Mouse (Mus musculus) testis, adult 2 months (tissue): ENCODE results near the gene Ate1.

ENCODE experiments used
- CTCF ChIP-seq: fragments of 200-500 bp; IDR thresholded peaks from 2 replicates; pipeline ENCODE4 v1.5.1; 2012; ENCODE audit warnings: low read depth, mild to moderate bottlenecking, inconsistent platforms, low read length, moderate library complexity; ENCODE audit not compliant: control insufficient read depth, insufficient read depth, insufficient replicate concordance
- POLR2A ChIP-seq: fragments of 200-500 bp; IDR thresholded peaks from 2 replicates; pipeline ENCODE4 v1.6.1; 2012; ENCODE audit warnings: low read depth, mild to moderate bottlenecking, inconsistent platforms, low read length, moderate library complexity; ENCODE audit not compliant: control insufficient read depth

DNA sequence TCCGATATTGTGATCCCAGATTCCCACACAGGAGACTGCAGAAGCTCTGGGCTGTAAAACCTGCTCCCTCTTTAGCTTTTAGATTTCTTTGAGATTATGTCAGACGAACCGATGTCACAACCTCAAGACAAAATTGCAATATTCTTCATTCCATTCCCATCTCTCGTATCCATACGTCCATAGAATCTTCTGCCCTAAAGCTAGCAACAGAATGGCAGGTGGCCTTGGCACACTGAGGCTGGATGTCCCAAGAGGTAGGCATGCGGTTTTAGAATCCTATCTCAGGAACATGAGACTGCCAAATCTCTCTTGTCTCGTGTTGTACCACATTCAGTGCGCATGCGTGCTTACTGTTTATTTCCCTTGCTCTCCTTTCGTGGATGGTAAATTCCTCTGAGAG is 154.5 kb downstream of the Ate1 start:
- TF ChIP-seq POLR2A (no peak), CTCF (no peak)
